Mouse (Mus musculus) cerebellum, adult 9-11 months (tissue): Measurements from ENCODE around the gene Ank3.

Source experiments
- DNase-seq: peaks from one replicate; pipeline ENCODE4 v3.0.0; 2022

The Ank3 gene

GRCm38 (mm10) chr10:69728876-69729275 lies 330.3 kb downstream of the Ank3 start:
- DNase-seq: peak; percentile 40

GRCm38 (mm10) chr10:69730351-69730871 lies 331.8 kb downstream of the Ank3 start:
- peak; percentile 60 for DNase-seq

DNA sequence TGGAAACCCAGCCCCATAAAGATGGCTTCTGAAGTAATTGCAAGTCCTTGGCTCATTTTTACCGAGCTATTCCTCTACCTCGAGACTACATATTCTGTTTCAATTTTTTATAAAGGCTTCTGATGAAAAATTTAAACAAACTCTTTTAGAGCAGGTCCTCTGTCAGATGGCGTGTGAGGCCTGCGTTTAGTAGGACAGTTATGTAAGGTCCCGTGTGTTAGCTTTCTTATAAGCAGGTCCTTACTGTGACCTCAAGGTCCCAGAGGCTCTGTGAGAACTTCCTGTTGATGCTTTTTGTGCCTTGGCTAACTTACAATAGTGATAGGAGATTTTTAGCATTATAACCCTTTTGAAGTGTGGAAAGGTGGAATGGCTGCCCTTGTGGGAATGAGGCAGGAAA lies 332.8 kb downstream of the Ank3 start:
- peak; percentile 44 for DNase-seq

GRCm38 (mm10) chr10:69731863-69732262 lies 333.3 kb downstream of the Ank3 start:
- peak; percentile 84 for DNase-seq

- DNase-seq: peak; percentile 67
Observed at GRCm38 (mm10) chr10:69736241-69736640, 337.7 kb downstream of the Ank3 start.

- DNase-seq: no peak
Observed at GRCm38 (mm10) chr10:69738741-69739271, 340.2 kb downstream of the Ank3 start.

GRCm38 (mm10) chr10:69742528-69742927 lies 344.0 kb downstream of the Ank3 start:
- no peak for DNase-seq

GRCm38 (mm10) chr10:69744181-69744580 lies 345.6 kb downstream of the Ank3 start:
- peak; percentile 61 for DNase-seq

GRCm38 (mm10) chr10:69744871-69745270 lies 346.3 kb downstream of the Ank3 start:
- DNase-seq: no peak

DNA sequence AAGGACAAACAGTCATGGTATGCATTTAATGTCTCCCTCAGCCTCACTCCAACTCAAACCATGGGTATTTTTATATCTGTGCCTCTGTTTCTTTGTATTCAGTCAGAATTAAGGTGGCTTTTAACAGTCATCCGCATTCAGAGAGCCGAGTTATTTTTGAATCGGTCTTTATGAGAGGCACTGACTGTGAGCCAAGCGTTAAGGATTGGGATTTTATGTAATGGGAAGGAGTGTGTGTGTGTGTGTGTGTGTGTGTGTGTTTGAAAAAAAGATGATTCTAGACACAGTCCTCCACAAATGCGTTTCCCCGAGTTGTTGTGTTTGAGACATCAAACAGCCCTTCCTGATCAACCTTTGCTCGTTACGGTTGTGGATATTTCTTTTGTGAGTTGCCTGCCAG lies 347.7 kb downstream of the Ank3 start:
- DNase-seq: no peak

DNA sequence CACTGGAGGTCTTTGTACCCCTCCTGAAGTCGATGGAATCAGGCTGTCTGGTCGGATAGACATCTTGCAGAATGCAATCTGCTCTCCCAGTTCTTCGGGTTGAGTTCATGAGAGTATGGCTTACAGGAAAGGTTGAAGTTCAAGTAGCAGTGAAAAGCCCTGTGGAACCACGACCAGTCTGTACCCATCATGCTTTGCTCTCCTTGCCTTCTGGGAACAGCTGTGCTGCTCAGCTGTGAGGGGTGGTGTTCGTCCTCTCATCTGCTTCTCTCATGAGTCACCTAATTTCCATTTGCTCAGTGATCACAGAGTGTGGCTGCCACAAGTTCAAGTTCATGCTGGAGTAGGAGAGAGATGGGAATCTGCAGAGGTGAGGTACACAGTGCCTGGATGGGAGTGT lies 348.2 kb downstream of the Ank3 start:
- no peak for DNase-seq

DNA sequence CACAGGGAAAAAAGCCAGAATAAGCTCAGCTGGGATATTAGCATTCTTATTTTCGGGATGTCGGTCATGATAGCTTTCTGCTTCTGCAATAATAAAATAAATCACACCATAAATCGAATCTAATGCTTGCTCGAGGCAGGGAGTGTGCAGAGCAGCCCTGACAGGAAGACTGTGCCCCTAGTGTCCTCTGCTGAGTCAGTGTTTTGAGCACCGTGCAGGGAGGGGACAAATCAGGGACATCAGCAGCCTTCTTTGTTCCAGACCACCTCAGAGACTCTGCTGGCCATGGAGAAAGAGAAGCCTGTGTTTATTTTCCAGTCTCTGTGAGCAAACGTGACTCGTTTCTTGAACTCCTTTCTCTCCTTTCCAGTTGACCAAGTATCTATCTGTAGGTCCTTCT lies 352.8 kb downstream of the Ank3 start:
- no peak for DNase-seq

DNA sequence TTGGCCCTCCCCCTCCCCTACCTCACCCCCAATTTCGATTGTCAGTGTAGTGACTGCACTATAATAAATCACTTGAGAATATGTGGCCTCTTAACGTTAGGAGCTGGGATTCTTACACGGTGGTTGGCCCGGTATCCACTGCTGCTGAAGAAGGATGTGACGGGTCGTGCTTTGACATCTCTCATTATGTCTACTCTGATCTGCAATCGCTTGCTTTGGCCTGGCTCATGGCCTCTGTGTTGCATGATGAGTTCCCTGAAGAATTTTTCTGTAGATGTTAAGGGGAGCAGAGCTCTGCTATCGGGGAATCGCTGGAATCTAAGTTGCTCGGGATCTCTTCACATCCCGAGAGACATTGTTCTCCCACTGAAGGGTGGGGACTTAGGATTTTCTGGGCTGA lies 354.9 kb downstream of the Ank3 start:
- DNase-seq: no peak

- no peak for DNase-seq
Observed at GRCm38 (mm10) chr10:69756956-69757672, 358.5 kb downstream of the Ank3 start.

- DNase-seq: no peak
Observed at GRCm38 (mm10) chr10:69762977-69763376, 364.4 kb downstream of the Ank3 start.

GRCm38 (mm10) chr10:69764402-69764801 lies 365.8 kb downstream of the Ank3 start:
- DNase-seq: no peak

GRCm38 (mm10) chr10:69777065-69777645 lies 378.6 kb downstream of the Ank3 start:
- DNase-seq: no peak

DNA sequence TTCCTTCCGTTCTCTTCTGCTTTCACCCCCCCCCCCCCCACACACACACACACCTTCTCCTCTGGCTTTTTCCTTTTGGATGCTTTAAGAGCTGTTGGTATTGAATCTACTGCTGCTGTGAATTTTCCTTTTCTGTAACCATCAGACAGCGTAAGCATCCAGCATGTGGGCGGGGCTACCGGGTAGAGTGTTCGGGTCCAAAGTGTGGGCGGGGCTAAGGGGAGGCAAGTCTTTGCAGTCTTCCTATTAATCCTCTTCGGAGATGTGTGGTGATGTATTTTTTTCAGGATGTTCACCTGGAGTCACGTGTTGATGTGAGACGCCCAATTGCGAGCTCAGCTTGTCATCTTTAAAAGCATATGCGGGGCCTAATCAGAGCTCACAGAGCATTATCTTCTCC lies 379.2 kb downstream of the Ank3 start:
- no peak for DNase-seq

DNA sequence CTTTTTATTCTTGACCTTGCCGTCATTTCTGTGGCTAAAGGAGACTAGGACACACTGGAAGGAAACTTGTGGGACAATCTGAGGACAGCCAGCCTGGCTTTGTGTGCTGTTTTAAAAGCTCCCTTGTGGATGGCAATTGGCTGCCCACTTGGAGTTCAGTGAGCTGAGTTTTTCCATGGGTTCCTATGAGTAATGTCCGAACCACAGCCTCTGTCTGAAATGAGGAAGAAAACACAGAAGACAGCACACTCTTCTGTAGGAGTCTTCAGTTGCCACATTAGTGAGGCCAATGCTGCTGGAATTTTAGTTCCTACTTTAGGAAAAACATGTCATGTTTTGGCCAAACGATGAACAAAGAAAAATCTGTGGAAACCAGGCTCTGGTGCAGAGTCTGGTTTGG lies 380.7 kb downstream of the Ank3 start:
- no peak for DNase-seq

GRCm38 (mm10) chr10:69781491-69781890 lies 382.9 kb downstream of the Ank3 start:
- peak; percentile 76 for DNase-seq

- DNase-seq: no peak
Observed at GRCm38 (mm10) chr10:69785235-69785634, 386.7 kb downstream of the Ank3 start.

DNA sequence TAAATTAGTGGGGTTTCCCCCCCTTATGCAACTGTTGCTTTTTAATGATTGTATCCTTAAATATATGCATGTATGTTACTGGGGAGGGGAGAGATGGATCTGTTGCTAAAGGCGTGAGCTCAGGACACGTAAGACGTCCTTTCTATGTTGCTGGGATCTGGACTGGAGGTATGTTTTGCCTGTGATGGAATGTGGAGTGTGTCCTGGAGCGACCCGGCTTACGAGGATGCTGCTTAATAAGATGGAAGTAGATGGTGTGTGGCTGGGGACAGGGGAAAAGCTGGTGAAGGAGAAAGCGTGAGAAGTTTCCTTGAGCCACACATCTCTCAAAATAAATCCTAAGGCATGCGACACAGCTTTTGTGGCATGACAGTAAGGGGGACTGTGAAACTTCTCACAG lies 387.1 kb downstream of the Ank3 start:
- DNase-seq: no peak

- DNase-seq: no peak
Observed at GRCm38 (mm10) chr10:69786220-69786993, 387.8 kb downstream of the Ank3 start.

GRCm38 (mm10) chr10:69787379-69787778 lies 388.8 kb downstream of the Ank3 start:
- no peak for DNase-seq
